Mouse (Mus musculus): ENCODE data around the gene 4930469K13Rik.

DNA sequence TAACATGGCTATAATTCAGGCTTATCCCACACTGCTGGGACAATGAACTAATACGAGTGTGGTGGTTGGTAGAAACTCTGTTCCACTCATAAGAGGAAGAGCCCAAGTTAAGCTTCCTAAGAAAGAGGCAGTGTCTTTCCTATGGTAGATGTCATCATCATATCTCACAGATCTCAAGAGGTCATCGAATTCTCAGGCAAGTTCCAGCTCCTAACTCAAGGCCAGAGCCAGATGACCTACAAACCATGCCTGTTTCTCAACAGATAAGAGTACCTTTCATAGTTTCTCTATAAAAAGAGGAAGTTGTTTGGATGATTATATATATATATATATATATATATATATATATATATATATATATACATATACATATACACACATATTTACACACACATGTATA, 111.8 kb downstream of the 4930469K13Rik start:
- TF ChIP-seq CTCF (IDR thresholded peaks at IDR 0.05; ENCODE audit: control insufficient read depth, insufficient read depth, insufficient replicate concordance, low read depth, low read length) = no peak
- no peak for TF ChIP-seq POLR2A (IDR thresholded peaks at IDR 0.05; ENCODE audit: control insufficient read depth, low read depth, low read length)
